Mouse (Mus musculus): ENCODE measurements at regions not wholly inside any gene's neighbourhood (a gene's known extent, or its start where the extent isn't known, plus 50 kb on each side); places are given as distances from the start of the nearest gene placed in this dataset.

GRCm38 (mm10) chr19:15790620-15791263 is 156.4 kb downstream of the Psat1 start:
- TF ChIP-seq CTCF (IDR thresholded peaks at IDR 0.05; ENCODE audit: low read depth, low read length) (no peak), POLR2A (IDR thresholded peaks at IDR 0.05; ENCODE audit: borderline replicate concordance, low read depth, low read length) (no peak)
